Mouse (Mus musculus): ENCODE data around the gene Zcchc10. TPM values are rescaled to one million over a fixed set of nuclear protein-coding genes. Genes with fewer than 3 reads are reported as not detected.

The Zcchc10 gene
- total RNA-seq, 4 experiments from 2014 or later, result 9.6 to 17.5 (median 11.0) TPM

GRCm38 (mm10) chr11:53378918-53379317 is 54.4 kb downstream of the Zcchc10 start:
- DNase-seq (ENCODE audit: low spot score in 2 of 2), result no peak

Other genes starting within 250 kb of the Zcchc10 start
- gene Hspa4, start 24.2 kb upstream of the Zcchc10 start, total RNA-seq (2022), result 100 to 1,000 TPM; 148 to 190 (median 168) TPM
- 100 to 1,000 TPM; 195 to 259 (median 219) TPM for gene Aff4, start 26.2 kb downstream of the Zcchc10 start, total RNA-seq (2022)
- gene Leap2, start 98.5 kb downstream of the Zcchc10 start, total RNA-seq (2022), result not detected
- 100 to 1,000 TPM; 374 to 418 (median 397) TPM for gene Uqcrq, start 106.2 kb downstream of the Zcchc10 start, total RNA-seq (2022)
- under 1 TPM; 0.69 to 0.96 (median 0.93) TPM for gene Gdf9, start 106.3 kb downstream of the Zcchc10 start, total RNA-seq (2022)
- gene Gm10447, start 132.4 kb downstream of the Zcchc10 start, total RNA-seq (2022), result under 1 TPM; 0.12 to 0.33 (median 0.17) TPM
- gene Shroom1, start 132.5 kb downstream of the Zcchc10 start, total RNA-seq (2022), result 1 to 10 TPM; 4.7 to 5.9 (median 5.1) TPM
- gene Gm9837, start 145.8 kb downstream of the Zcchc10 start, total RNA-seq (2022), result under 1 TPM in 1 of 4 experiments, not detected in 3; 0.69 TPM
- gene Gm9945, start 155.5 kb downstream of the Zcchc10 start, total RNA-seq (2022), result 1 to 10 TPM; 1.8 to 4.9 (median 2.8) TPM
- 100 to 1,000 TPM in 2 of 4 experiments, 10 to 100 TPM in 2; 91.6 to 119 (median 104) TPM for gene Sowaha, start 155.6 kb downstream of the Zcchc10 start, total RNA-seq (2022)
- gene Sept8, start 194.6 kb downstream of the Zcchc10 start, total RNA-seq (2022), result 100 to 1,000 TPM; 248 to 260 (median 255) TPM
- 100 to 1,000 TPM; 115 to 156 (median 130) TPM for gene Kif3a, start 242.7 kb downstream of the Zcchc10 start, total RNA-seq (2022)